Mouse (Mus musculus): ENCODE measurements around the gene Sfn.

DNA sequence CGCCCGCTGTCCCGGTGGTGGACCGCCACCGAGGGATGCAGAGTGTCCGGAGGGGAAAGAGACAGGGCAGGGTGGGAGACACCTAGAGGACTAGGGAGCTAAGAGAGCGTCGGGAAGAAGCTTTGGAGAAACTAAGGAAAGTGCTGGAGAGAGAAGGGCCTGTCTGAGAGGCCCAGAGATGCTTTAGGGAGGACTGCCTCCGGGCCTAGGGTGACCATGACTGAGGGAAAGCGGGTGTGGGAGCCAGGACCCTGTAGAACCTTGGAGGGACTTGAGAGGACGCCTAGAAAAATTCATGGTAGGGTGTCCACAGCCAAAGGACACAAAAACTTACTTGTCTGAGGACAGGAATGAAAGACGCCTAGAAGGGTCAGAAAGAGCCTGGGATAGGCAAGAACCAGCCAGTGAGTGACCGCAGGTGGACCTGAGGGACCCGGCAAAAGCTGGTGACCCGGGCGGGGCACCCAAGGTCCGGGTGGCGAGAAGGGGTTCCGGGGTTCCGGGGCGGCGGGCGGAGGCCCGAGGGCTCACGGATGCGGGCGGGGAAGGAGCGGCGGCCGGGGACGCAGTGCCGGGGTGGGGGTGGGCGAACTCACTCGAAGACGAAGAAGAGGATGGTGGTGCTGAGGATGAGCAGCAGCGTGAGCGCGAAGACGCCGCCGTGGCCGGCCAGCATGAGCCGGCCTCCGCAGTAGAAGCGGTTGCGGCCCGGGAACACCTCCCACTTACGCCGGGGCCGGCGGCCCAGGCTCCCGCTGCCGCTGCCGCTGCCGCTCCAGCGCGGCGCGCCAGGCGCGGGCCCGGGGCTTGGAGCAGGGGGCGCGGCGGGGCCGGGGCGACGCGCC is 30.7 kb upstream of the Sfn start:
- TF ChIP-seq POLR2A (IDR thresholded peaks at IDR 0.05; ENCODE audit: extremely low read depth, insufficient read depth, low read length) (no peak), CTCF (IDR thresholded peaks at IDR 0.05; ENCODE audit: low read depth, low read length) (no peak)

Data from liver, adult 2 months (tissue).